Mouse (Mus musculus) gastrocnemius, postnatal 36 days (tissue): ENCODE results near the gene Rars2. TPM values are rescaled to one million over a fixed set of nuclear protein-coding genes. Genes with fewer than 3 reads are reported as not detected.
A peak's percentile ranks its signal among the peaks of the same experiment; 100 is the strongest.
"Not testable (repeated sequence)": the region's sequence is repeated elsewhere in the genome, so short reads cannot be mapped to it uniquely, and the experiment has no call there.

Experiments used
- DNase-seq, 2 experiments: peaks; one replicate each; pipeline ENCODE4 v3.0.0; 2022
- intact Hi-C: fragments of 180-260 bp; cut with DNase I; formaldehyde crosslinking; loops from one replicate; pipeline ENCODE4 v1.15.1; 2025
- long read RNA-seq, 2 experiments: library from polyadenylated mRNA; stranded (forward); transcript quantifications; one replicate each; pipeline ENCODE4 v2.0.0; 2021
- total RNA-seq, 2 experiments: library from RNA; stranded (reverse); gene quantifications; 2 replicates each; pipeline ENCODE4 v1.2.3; 2021

Gene Rars2
- total RNA-seq: 10 to 100 TPM; 15.2 to 18.2 TPM
- long read RNA-seq, experiment 1, transcript Rars2-201 (20 exons, 1,868 nt): major isoform, 9 of 17 reads
- long read RNA-seq, experiment 1, partial matches to known transcripts: 2 of 17 reads
- long read RNA-seq, experiment 1, other reads (novel, unspliced or antisense): 6 of 17 reads
- long read RNA-seq, experiment 2, transcript Rars2-201 (20 exons, 1,868 nt): major isoform, 8 of 19 reads
- long read RNA-seq, experiment 2, partial matches to known transcripts: 0 of 19 reads
- long read RNA-seq, experiment 2, other reads (novel, unspliced or antisense): 10 of 19 reads

DNA sequence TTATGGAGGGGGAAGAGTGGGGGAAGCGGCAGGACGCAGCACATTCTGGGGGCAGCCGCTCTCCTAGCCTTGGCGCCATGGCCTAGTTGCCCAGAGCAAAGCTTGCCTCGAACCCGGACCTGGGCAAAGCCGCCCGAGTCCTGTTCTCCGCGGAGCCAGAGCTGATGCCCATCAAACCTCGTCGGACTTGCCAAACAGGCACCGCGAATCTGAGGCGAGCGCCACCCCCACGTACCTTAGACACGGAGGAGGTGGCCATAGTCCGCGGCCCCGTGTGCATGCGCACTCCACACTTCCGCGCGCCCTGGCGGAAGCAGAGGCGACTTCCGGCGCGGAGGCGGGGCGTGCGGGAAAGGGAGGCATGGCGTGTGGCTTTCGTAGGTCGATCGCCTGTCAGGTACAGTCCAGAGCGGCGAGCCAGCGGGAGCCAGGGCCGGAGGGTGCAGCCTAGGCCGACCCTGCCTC, at the start of gene Rars2, which contains the start of gene Orc3:
Gene Rars2 (plus strand): TSS at position 328 of the 465 bp plus-strand sequence.
Gene Orc3 (minus strand): TSS at position 315 of the 465 bp plus-strand sequence.
- peak; percentile 85 to 87 for DNase-seq
- intact Hi-C loops: loop anchor here (10.0 kb wide), 1 partner anchor 160 kb away; the partner anchor contains the start of gene Smim8

DNA sequence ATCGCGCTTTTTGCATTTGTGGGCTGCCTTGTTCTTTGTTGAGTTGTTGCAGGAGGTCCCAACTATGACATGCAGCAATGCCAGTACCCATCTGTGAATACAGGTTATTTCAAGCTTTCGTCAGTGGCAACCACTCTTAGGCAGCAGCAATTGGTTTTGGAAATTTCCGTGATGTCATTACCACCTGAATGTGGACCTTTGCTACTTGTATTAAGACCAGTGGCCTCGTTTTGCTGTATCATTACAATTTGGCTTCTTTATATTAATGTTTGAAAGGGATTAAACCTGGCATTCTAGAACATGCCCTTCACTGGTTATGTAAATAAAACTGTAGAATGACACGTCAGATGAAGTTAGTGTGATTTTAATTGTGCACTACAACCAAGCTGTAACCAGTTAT, 48.5 kb upstream of the Rars2 start:
- DNase-seq: no peak
- intact Hi-C loops: no loop called here

DNA sequence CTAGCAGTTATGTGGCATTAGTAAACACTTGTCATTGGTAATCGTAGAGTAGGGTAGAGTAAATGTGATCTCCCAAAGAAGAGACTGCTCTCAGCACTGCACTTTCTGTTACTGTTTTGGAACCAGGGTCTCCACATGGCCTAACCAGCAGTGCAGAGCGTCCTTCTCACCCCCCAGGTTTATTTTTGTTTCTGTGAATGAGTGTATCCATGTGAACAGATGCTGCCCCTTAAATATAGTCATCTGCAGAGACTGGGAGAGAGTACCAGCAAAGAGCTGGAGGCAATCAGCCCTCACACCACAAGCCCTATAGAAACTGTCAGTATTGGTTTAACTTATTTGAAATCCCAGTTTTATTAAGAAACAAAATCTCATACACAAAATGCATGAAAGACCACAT, 41.9 kb upstream of the Rars2 start:
- no peak for DNase-seq
- intact Hi-C loops: no loop called here

DNA sequence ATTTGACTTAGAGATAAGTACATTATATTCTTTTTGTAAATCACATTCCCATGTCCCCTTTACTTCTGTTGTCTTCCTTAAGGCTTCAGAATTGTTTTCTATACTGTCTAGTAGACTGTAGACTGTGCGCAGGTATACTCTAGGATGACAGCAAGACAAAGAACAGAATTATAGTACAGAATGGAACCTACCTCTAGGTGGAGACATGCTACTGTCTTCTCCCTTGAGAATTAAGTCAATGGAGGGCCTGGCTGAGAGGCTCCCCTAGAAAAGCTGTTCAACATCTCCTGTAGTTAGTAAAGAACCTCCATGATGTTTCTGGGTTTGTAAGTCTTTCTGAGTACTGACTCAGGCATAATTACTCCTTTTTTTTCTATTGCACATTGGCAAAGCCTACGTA, 37.7 kb upstream of the Rars2 start:
- DNase-seq: no peak
- intact Hi-C loops: no loop called here

DNA sequence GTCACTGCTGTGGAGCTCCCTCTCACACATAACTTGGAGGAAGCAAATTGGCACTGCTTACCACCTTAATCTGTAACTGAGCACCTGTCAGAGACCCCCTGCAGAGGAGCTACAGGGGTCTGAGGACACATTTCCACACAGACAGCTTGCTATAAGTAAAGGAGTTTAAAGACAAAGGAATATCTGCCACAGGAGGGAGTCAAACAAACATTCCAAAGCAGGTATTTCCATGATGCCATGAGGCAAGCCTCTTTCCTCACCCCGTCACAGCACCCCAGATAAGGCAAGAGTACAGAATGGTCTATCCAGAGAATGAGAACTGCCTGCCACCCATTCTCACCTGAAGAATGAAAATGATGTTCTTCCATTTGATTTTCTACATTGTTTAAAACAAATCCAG, 35.5 kb upstream of the Rars2 start:
- intact Hi-C loops: no loop called here
- DNase-seq: no peak

DNA sequence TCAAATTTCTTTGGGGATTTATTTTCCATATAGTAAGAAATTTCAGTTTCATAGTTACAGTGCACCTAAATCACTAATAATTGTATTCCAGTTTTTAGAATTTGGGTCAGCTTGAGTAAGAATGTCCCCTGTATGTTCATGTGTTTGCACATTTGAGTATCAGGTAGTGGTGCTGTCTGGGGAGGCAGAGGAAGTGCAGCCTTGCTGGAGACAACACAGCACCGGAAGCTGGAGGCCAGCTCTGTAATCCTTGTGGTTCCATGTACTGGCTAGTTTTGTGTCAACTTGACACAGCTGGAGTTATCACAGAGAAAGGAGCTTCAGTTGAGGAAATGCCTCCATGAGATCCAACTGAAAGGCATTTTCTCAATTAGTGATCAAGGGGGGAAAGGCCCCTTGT, 33.3 kb upstream of the Rars2 start:
- DNase-seq, intact Hi-C loops: not testable (repeated sequence)

DNA sequence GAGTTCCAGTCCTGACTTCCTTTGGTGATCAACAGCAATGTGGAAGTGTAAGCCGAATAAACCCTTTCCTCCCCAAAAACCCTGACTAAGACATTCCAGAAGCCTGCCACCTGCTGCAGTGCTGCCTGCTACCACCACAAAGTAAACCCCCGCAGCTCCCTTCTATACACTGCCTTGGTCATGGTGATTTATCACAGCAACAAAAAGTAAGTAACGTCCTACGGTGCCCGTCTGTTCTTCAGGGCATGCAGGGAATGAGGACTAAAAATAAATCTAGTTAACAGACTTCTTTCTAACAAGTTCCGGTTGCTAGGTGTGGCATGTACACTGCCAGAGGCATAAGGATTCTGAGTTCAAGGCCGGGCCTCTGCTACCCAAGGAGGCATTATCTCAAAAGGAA, 32.8 kb upstream of the Rars2 start:
- DNase-seq: no peak
- intact Hi-C loops: no loop called here

DNA sequence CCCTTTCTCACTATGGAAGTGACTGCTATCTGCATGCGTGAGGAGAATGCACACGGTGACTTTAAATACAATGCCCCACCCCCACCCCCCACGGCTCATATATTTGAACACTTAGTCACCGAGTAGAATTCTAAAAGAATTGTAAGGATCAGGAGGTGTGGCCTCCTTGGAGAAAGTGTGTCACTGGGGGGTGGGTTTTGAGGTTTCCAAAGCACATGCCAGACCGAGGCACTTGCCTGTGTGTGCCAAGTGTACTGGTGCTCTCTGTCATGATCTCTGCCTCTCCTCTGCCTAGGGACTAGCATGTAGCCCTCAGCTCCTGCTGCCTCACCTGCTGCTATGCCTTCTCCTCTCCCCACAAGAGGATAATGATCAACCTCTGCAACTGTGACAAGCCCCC, 32.3 kb upstream of the Rars2 start:
- intact Hi-C loops: no loop called here

DNA sequence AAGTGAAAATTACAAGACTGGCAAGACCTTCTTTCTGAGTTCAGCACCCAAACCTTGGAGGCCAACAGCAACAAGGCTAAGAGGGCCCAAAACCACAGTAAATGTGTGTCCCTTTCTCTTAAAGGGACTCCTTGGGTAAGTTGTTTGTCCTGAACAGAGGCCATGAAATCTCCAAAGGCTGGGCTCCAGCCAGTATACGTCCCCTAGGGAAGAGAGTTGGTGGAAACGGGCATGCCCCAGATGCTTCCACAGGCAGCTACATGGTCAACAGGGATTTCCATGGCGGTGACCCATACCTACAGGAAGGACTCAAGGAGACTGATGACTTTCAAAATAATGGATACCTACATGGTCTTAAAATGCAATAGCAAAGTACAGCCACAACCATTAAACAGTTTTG, 31.3 kb upstream of the Rars2 start:
- no peak for DNase-seq
- intact Hi-C loops: no loop called here

More for the DNA sequence above, 32.3 kb upstream of the Rars2 start:
- DNase-seq: no peak

DNA sequence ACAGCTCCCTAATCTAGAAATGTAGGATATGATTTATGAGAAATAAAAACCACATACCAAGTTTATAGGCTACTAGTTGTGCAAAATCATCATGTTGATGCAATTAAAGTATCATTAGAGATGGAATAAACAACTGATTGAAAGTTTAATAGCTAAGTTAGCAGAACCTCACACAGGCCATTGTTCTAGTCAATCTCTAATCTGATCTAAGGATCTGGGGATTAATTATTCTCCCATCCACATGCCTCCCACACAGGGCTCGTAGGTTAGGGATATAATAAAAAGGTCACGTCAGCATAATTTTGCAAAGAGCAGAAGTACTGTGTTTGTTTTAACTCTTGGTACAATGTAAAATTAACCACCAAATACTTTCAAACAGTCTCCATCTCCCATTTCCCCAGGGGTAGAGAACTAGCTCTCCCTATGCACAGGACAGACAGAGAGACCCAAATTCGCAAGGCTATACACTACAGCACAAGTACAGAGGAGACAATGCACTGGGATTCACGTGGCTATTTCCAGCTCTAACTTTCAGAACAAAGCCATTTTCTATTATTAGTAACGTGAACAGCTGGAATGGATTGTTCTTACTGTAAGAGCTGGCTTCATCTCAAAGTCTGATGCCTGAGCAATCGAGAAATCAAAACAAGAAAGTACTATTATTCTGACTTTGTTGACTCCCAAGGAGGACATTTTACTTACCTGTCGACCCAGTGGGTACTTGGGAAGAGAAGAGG, 29.7 kb upstream of the Rars2 start:
- DNase-seq: no peak
- intact Hi-C loops: no loop called here

DNA sequence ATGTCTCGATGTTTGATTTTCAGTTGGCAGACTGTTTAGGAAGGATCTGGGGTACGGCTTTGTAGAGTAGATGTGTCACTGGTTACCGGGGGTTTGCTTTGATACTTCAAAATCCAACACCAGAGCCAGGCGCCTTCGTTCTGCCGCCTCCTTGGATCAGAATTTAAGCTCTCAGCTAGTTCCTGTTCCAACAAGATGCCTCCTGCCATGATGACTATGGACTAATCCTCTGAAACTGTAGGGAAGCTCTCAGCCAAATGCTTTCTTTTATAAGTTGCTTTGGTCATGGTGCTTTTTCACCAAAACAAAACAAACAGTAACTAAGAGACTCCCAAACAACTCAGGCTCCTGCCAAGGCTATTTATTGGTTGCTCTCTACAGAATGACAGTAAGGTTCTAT, 11.6 kb upstream of the Rars2 start:
- intact Hi-C loops: no loop called here

DNA sequence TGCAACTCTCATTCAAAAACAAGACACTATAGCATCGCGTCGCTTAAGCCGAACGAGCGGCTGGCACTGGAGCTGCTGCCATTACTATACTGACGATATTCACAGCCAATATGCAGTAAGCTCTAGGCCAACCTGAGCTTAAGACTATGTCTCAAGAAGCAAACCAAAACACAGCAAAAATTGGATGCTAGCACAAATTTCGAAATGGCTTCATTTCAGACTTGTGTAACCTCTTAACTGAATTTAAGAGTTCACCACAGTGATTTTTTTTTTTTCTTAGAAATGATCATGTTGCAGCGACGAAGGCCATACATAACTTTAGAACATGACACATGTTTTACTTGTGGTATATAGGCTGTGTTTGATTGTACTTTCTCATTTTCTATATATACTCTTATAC, 8.1 kb upstream of the Rars2 start:
- DNase-seq: no peak
- intact Hi-C loops: no loop called here

More for the DNA sequence above, 11.6 kb upstream of the Rars2 start:
- no peak for DNase-seq

DNA sequence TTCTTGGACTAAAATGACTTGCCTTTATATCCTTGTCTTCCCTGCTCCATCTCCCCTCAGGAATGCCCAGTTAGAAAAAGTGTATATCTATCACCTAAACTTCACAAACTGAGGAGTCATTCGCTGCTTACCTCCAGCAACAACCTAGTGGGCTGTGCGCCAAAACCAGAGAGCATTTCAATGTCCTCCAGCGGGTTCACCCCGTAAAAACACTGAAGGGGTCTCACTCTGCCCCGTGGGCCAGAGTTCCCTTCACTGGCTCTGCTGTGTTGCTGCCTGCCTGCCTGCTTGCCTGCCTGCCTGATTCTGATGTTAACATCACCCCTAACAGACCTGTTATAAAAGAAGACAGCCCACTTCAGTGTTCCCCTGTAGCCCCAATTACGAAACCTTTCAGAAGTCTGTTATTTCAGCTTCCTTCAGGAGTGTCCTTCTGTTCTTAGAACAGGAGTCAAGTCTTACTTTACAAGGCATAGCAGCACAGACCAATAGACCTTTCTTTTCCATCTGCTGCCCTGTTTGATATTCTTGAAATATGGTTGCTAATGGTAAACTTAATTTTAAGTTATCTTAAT, 1.1 kb upstream of the Rars2 start:
- DNase-seq: no peak
- intact Hi-C loops: loop anchor here (10.0 kb wide), 1 partner anchor 161 kb away; the partner anchor contains the start of gene Smim8

DNA sequence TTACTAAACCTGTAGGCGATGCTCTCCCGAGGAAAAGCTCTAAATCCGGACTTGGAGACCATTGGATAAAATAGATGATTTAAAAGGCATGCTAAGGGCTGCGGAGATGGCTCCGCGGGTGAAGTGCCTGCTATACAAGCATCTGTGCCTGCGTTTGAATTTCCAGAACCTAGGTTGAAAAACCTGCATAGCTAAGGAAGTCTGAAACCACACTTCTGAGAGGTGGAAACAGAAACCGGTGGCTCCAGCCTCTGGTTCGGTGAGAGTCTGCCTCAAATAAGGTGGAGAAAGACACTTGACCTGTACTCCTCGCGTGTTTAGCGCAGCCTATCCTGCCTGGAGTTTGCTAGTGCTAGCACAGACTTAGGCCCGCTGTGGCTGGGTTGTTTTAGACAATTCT, 546 bp downstream of the Rars2 start:
- intact Hi-C loops: loop anchor here (10.0 kb wide), 1 partner anchor 159 kb away; the partner anchor contains the start of gene Smim8
- DNase-seq: no peak

DNA sequence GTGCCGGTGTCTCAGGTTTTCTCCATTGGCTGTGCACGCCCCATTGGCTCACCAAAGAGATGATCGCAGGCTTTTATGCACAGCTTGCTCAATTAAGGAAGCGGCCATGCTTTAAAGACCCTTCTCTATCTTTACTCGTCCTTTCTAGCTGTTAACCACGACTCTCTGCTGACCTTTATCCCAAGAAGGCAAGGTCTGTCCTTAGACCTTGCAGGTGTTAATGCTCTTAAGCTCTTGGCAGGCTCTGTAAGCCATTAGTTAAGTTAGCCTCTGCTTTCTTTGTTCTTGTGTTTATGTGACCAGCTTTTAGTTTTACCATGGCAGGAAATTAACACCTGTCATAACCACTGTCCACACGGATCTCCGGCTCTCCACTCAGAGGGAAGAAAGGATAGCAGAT, 1.4 kb downstream of the Rars2 start:
- no peak for DNase-seq
- intact Hi-C loops: loop anchor here (10.0 kb wide), 1 partner anchor 159 kb away; the partner anchor contains the start of gene Smim8

DNA sequence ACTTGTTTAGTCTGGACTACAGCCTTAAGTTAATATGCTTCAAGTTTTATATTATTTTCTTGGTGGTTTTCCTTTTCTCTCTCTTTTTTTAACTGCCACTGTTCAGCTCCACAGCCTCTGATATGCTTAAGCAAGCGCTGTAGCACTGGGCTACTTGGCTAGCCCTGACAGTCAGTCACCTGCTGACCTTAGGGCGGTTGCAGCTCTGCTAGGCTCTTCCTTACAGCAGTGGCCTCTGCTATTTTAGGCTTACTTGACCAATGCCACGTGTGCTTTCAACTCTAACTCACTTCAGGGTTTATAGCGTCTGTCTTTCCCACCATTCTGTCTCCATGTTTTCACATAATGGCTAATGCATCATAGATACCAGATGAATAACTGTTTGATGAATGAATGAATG, 10.8 kb downstream of the Rars2 start:
- intact Hi-C loops: no loop called here
- DNase-seq: no peak

DNA sequence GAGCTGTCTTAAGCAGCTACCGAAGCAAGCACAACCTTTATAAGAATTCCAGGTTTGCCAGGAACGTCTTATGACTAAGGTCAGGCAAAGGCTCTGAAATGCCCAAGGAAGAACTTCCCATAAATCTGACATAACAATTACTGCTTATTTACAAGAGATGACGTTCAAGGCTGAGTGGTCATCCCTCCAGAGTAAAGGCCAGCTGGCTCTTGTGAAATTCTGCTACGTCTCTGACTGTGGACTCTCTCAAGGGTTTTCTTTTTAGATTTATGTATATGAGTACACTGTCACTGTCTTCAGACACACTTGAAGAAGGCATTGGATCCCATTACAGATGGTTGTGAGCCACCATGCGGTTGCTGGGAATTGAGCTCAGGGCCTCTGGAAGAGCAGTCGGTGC, 11.6 kb downstream of the Rars2 start:
- intact Hi-C loops: no loop called here
- DNase-seq: no peak

DNA sequence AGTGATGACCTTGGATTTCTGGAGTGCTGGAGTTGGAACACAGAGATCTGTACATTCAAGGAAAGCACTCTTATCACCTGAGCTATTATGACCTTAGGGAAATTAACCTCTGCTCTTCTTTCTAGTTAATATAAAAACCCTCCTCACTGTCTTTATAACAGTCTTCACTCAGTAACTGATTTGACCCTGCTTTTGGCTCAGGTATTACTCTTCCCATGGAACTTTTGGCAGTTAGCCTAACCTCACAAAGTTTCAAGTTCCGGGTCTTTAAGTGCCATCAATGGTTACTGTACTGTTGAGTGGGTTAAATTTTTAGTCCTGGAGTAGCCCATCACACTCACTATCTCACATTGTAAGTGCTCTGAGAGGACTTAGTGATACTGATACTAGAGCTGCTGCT, 15.2 kb downstream of the Rars2 start:
- no peak for DNase-seq
- intact Hi-C loops: no loop called here

DNA sequence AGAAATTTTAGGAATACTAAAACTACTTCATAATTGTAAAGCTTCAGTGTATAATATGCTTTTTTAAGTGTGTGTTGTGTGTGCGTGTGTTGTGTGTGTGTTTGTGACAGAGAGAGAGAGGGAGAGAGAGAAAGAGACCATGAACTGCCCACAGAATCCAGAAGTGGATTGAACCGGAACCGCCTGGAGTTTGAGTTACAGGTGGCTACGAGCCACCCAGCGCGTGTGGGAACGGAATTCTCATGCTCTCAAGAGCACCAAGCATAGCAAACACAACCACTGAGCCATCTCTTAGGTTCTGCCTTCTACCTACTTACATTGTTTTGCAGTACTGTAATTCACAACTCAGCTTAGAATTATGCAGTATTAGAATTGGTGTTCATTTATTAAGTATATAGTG, 19.4 kb downstream of the Rars2 start:
- no peak for DNase-seq
- intact Hi-C loops: no loop called here

DNA sequence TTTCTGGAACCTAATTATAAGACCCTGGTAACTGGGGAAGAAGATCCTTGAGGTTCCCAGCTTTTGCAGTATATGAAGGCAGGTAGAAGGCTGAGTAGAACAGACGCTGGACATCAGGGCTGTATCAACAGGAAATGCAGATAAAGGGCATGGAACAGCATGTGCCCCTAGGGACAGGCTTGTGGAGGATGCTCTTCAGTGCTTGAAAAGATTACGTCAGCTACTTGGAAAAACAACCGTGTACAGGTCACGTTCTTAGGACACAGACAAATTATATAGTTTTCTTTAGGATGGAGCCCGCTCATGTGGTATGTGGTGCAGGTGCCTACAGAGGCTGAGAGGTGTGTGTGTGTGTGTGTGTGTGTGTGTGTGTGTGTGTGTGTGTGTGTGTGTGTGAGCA, 21.3 kb downstream of the Rars2 start:
- DNase-seq: no peak
- intact Hi-C loops: no loop called here

DNA sequence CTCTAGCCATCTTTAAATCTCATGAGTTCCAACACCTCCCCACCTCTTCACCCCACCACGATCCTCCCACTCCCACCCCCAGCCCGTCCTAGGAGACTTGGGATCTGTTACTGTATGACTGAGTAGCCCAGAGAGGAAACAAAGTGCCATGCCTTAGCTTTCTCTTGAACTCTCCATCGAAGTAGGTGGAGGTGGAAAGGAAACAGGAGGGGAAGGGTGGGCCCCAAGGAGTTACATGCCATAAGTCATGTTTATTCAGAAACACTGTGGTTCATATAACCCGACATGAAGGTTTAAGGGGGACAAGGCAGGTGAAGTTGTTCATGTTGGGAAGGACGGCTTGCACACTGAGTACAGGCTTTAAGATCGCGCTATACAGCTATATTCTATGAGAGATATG, 22.6 kb downstream of the Rars2 start:
- intact Hi-C loops: no loop called here

More for the DNA sequence above, 22.6 kb downstream of the Rars2 start:
- DNase-seq: no peak
